Comparison of ENCODE assay signal across 8 mouse cellular contexts in genomic region chr8:105295895-105296573, GRCm38 (mm10). TPM values are rescaled to one million over a fixed set of nuclear protein-coding genes. Genes with fewer than 3 reads are reported as not detected.
DNase-seq lines count a peak whose midpoint lies in the region; ATAC-seq and TF ChIP-seq lines count a peak whose summit lies in the region.

TSS of gene Exoc3l (minus strand) at chr8:105296101.

- DNase-seq in liver, adult 2 months (ENCODE audit: extremely low read depth, low read depth, low spot score): no peak
- DNase-seq in liver: no peak
- DNase-seq in embryonic facial prominence, embryonic 11.5 days (ENCODE audit: low spot score): no peak
- DNase-seq in thymus, postnatal 25 days: peak; percentile 31
- no peak for DNase-seq in frontal cortex, postnatal 10 days (ENCODE audit: low spot score in 2 of 2)
- DNase-seq in right cerebral cortex, postnatal 10 days (ENCODE audit: low spot score in 2 of 2): no peak

- H3K4me2 ChIP-seq in embryonic facial prominence, embryonic 11.5 days (ENCODE audit: low read depth, low read length): peak within 1 kb of the TSS; percentile 86; the same call in 1 of the 2 replicates
- H3K4me2 ChIP-seq in hindbrain, embryonic 16.5 days (ENCODE audit: low read length): peak within 1 kb of the TSS; percentile 85
- peak within 1 kb of the TSS; percentile 91 for H3K4me2 ChIP-seq in lung, embryonic 15.5 days

- H3K9ac ChIP-seq in liver, adult 2 months (ENCODE audit: low read depth, low read length): peak within 1 kb of the TSS; percentile 69
- peak within 1 kb of the TSS; percentile 92 for H3K9ac ChIP-seq in embryonic facial prominence, embryonic 11.5 days (replicated peaks; ENCODE audit: low read length)
- H3K9ac ChIP-seq in hindbrain, embryonic 16.5 days (ENCODE audit: low read depth, low read length): peak within 1 kb of the TSS; percentile 94; the same call in 1 of the 2 replicates
- peak within 1 kb of the TSS; percentile 94 for H3K9ac ChIP-seq in lung, embryonic 15.5 days

- peaks cover 11% of the 10 kb centered on the region for H3K79me2 ChIP-seq in liver, adult 2 months (ENCODE audit: control insufficient read depth, insufficient read depth, low read length)

- 0 out of 2 replicates have a peak, but pooled peaks have one; percentile 11 for TF ChIP-seq POLR2A in liver, adult 2 months (IDR thresholded peaks at IDR 0.05; ENCODE audit: extremely low read depth, insufficient read depth, low read length)

- 69% methylated on average over 11 of the region's 11 CpGs for WGBS in liver, adult 2 months
- WGBS in embryonic facial prominence, embryonic 11.5 days: 63% methylated on average over 11 of the region's 11 CpGs
- 68% methylated on average over 11 of the region's 11 CpGs for WGBS in hindbrain, embryonic 16.5 days
- 44% methylated on average over 11 of the region's 11 CpGs for WGBS in lung, embryonic 15.5 days

- peaks cover 10% of the 10 kb centered on the region for H3K4me1 ChIP-seq in liver, adult 2 months (ENCODE audit: control insufficient read depth, insufficient read depth, low read length)
- H3K4me1 ChIP-seq in embryonic facial prominence, embryonic 11.5 days (ENCODE audit: control insufficient read depth, insufficient read depth, low read length): peaks cover 5% of the 10 kb centered on the region
- H3K4me1 ChIP-seq in hindbrain, embryonic 16.5 days (ENCODE audit: control insufficient read depth, insufficient read depth, low read depth, low read length): peaks cover 14% of the 10 kb centered on the region
- H3K4me1 ChIP-seq in lung, embryonic 15.5 days: peaks cover 33% of the 10 kb centered on the region

- ATAC-seq in embryonic facial prominence, embryonic 11.5 days (replicated peaks; ENCODE audit: insufficient number of reproducible peaks, low FRiP score, low TSS enrichment, low read depth): no peak
- no peak for ATAC-seq in hindbrain, embryonic 16.5 days
- ATAC-seq in lung, embryonic 15.5 days (ENCODE audit: borderline replicate concordance, extremely low read depth, low FRiP score, low TSS enrichment): no peak

- H3K27me3 ChIP-seq in liver, adult 2 months (ENCODE audit: control insufficient read depth, insufficient read depth, low read length): no peaks in the 10 kb centered on the region
- H3K27me3 ChIP-seq in embryonic facial prominence, embryonic 11.5 days (ENCODE audit: control insufficient read depth, insufficient read depth, low read length): no peaks in the 10 kb centered on the region
- H3K27me3 ChIP-seq in hindbrain, embryonic 16.5 days (replicated peaks; ENCODE audit: control insufficient read depth, insufficient read depth, low read length): no peaks in the 10 kb centered on the region
- no peaks in the 10 kb centered on the region for H3K27me3 ChIP-seq in lung, embryonic 15.5 days

- peak within 1 kb of the TSS; percentile 42 for H3K4me3 ChIP-seq in liver, adult 2 months (ENCODE audit: insufficient read depth, low read depth, low read length)
- no peak within 1 kb of the TSS for H3K4me3 ChIP-seq in embryonic facial prominence, embryonic 11.5 days (ENCODE audit: low read depth, low read length)
- H3K4me3 ChIP-seq in hindbrain, embryonic 16.5 days (ENCODE audit: low read length): peak within 1 kb of the TSS; percentile 96; the same call in 1 of the 2 replicates
- peak within 1 kb of the TSS; percentile 98 for H3K4me3 ChIP-seq in lung, embryonic 15.5 days

- no peak for TF ChIP-seq CTCF in liver, adult 2 months (IDR thresholded peaks at IDR 0.05; ENCODE audit: low read depth, low read length)

- no peaks in the 10 kb centered on the region for H3K9me3 ChIP-seq in embryonic facial prominence, embryonic 11.5 days (replicated peaks; ENCODE audit: control insufficient read depth, low read length)
- H3K9me3 ChIP-seq in hindbrain, embryonic 16.5 days (ENCODE audit: control insufficient read depth, low read length): no peaks in the 10 kb centered on the region
- H3K9me3 ChIP-seq in lung, embryonic 15.5 days: no peaks in the 10 kb centered on the region

- peak within 1 kb of the TSS; percentile 66 for H3K27ac ChIP-seq in liver, adult 2 months (replicated peaks; ENCODE audit: insufficient read depth, low read depth, low read length)
- H3K27ac ChIP-seq in embryonic facial prominence, embryonic 11.5 days (replicated peaks; ENCODE audit: low read depth, low read length): no peak within 1 kb of the TSS; the same call in 1 of the 2 replicates
- H3K27ac ChIP-seq in hindbrain, embryonic 16.5 days (ENCODE audit: low read depth, low read length): no peak within 1 kb of the TSS
- peak within 1 kb of the TSS; percentile 80 for H3K27ac ChIP-seq in lung, embryonic 15.5 days

- peaks cover 5% of the 10 kb centered on the region; the same call in 1 of the 2 replicates for H3K36me3 ChIP-seq in liver, adult 2 months (ENCODE audit: control insufficient read depth, insufficient read depth, low read length)
- no peaks in the 10 kb centered on the region; the same call in 1 of the 2 replicates for H3K36me3 ChIP-seq in embryonic facial prominence, embryonic 11.5 days (replicated peaks; ENCODE audit: control insufficient read depth, insufficient read depth, low read depth, low read length)
- H3K36me3 ChIP-seq in hindbrain, embryonic 16.5 days (ENCODE audit: control insufficient read depth, insufficient read depth, low read length): peaks cover 12% of the 10 kb centered on the region
- peaks cover 17% of the 10 kb centered on the region for H3K36me3 ChIP-seq in lung, embryonic 15.5 days

RNA-seq across cellular contexts. Expression of gene Exoc3l, which starts in this region (rescaled TPM):
- 3.6 TPM in 2 replicates for total RNA-seq in liver, adult 2 months (2014; rRNA removed)
- 4.6 and 9.3 TPM in 2 replicates for polyA plus RNA-seq in liver, adult 2 months (2012; rRNA removed)
- polyA plus RNA-seq in embryonic facial prominence, embryonic 11.5 days (2014; fragmentation: Nextera tagmentation; extraction: Ambion mirVana): 7.2 and 8.2 TPM in 2 replicates
- polyA plus RNA-seq in hindbrain, embryonic 16.5 days (2015; fragmentation: Nextera tagmentation; extraction: Ambion mirVana): 9.4 and 12.3 TPM in 2 replicates
- polyA plus RNA-seq in lung, embryonic 15.5 days (2015; fragmentation: Nextera tagmentation; extraction: Ambion mirVana): 30.3 and 32.9 TPM in 2 replicates

Comparison
In these comparisons a context has a peak if more than half of its experiments do, and no peak if none do; other contexts are left out.
1. H3K27ac ChIP-seq: peak in liver, adult 2 months (single experiment) and lung, embryonic 15.5 days (single experiment); none in embryonic facial prominence, embryonic 11.5 days (single experiment) and hindbrain, embryonic 16.5 days (single experiment).
2. Peak in every context shown above with its lines, with median percentiles within 50 percentile points of each other: H3K9ac ChIP-seq and H3K4me2 ChIP-seq.